Mouse (Mus musculus) CH12.LX (cell line): ENCODE measurements at regions not wholly inside any gene's neighbourhood (a gene's known extent, or its start where the extent isn't known, plus 50 kb on each side); places are given as distances from the start of the nearest gene placed in this dataset.

Source experiments
- DNase-seq: peaks from one replicate; pipeline ENCODE4 v3.0.0-alpha.2; 2013; ENCODE audit errors: extremely low read depth
- H3K27ac ChIP-seq: 2 replicates; pipeline ENCODE4 v1.5.1; 2012; ENCODE audit warnings: low read depth, mild to moderate bottlenecking, control low read depth, moderate library complexity; ENCODE audit not compliant: insufficient read depth
- H3K27me3 ChIP-seq: replicated peaks from 2 replicates; pipeline ENCODE3; 2012; ENCODE audit warnings: inconsistent platforms
- H3K36me3 ChIP-seq, 2 experiments: replicated peaks in 1 of 2; 2 replicates each; pipeline versions ENCODE3 to v1.6.1; 2012; ENCODE audit warnings: inconsistent platforms in 1 of 2, low read length in 1 of 2, mild to moderate bottlenecking in 1 of 2, mixed read lengths in 1 of 2, moderate library complexity in 1 of 2; ENCODE audit not compliant: control insufficient read depth in 1 of 2, insufficient read depth in 1 of 2
- H3K4me1 ChIP-seq, 2 experiments: 2 replicates each; pipeline ENCODE4 v1.6.1; 2012; ENCODE audit warnings: inconsistent platforms in 1 of 2, moderate library complexity in 1 of 2; ENCODE audit not compliant: insufficient read depth in 2 of 2, control insufficient read depth in 1 of 2
- H3K4me2 ChIP-seq: 2 replicates; pipeline ENCODE4 v1.6.1; 2012; ENCODE audit warnings: low read depth, mild to moderate bottlenecking, control low read depth; ENCODE audit not compliant: poor library complexity, insufficient read depth, severe bottlenecking
- H3K4me3 ChIP-seq, 3 experiments: fragments of 150-350 bp in 1 of 3; sonication (generic) in 1 of 3; replicated peaks in 1 of 3; 2 replicates each; pipeline versions ENCODE3 to v1.5.1; 2011 to 2012; ENCODE audit warnings: low read depth in 2 of 3, low read length in 2 of 3, mild to moderate bottlenecking in 2 of 3, moderate library complexity in 2 of 3, control low read depth in 1 of 3, improper control_type of control experiment in 1 of 3, inconsistent platforms in 1 of 3, mixed read lengths in 1 of 3; ENCODE audit not compliant: poor library complexity in 1 of 3
- H3K79me2 ChIP-seq: replicated peaks from 2 replicates; pipeline ENCODE4 v1.6.1; 2012; ENCODE audit warnings: mild to moderate bottlenecking, moderate library complexity; ENCODE audit not compliant: control insufficient read depth, poor library complexity, insufficient read depth, severe bottlenecking; ENCODE audit errors: extremely low read depth
- H3K9ac ChIP-seq: 2 replicates; pipeline ENCODE4 v1.6.1; 2012; ENCODE audit warnings: low read depth, mild to moderate bottlenecking, control low read depth, moderate library complexity; ENCODE audit not compliant: insufficient read depth
- H3K9me3 ChIP-seq: replicated peaks from 2 replicates; pipeline ENCODE3; 2012; ENCODE audit warnings: low read length, inconsistent platforms, mixed read lengths
- BHLHE40 ChIP-seq: IDR thresholded peaks from 2 replicates; pipeline ENCODE4 v1.6.1; 2011; ENCODE audit warnings: mild to moderate bottlenecking, low read depth, low read length, improper control_type of control experiment
- CHD1 ChIP-seq: IDR thresholded peaks from 2 replicates; pipeline ENCODE4 v1.6.1; 2012; ENCODE audit warnings: low read depth, low read length, improper control_type of control experiment, inconsistent platforms
- CHD2 ChIP-seq: IDR thresholded peaks from 2 replicates; pipeline ENCODE4 v1.6.1; 2011; ENCODE audit warnings: low read length, improper control_type of control experiment
- E2F4 ChIP-seq: IDR thresholded peaks from 2 replicates; pipeline ENCODE4 v1.6.1; 2011; ENCODE audit warnings: low read depth, low read length, improper control_type of control experiment; ENCODE audit not compliant: insufficient replicate concordance
- ETS1 ChIP-seq: conservative IDR thresholded peaks from 2 replicates; pipeline ENCODE4 v1.6.1; 2012; ENCODE audit warnings: low read depth, mild to moderate bottlenecking, inconsistent platforms, low read length, improper control_type of control experiment, moderate library complexity
- JUN ChIP-seq: IDR thresholded peaks from 2 replicates; pipeline ENCODE4 v1.6.1; 2011; ENCODE audit warnings: low read depth, mild to moderate bottlenecking, low read length, improper control_type of control experiment, moderate library complexity; ENCODE audit not compliant: insufficient read depth
- JUND ChIP-seq: conservative IDR thresholded peaks from 2 replicates; pipeline ENCODE4 v1.6.1; 2011; ENCODE audit warnings: low read depth, low read length, improper control_type of control experiment
- MAFK ChIP-seq: IDR thresholded peaks from 2 replicates; pipeline ENCODE4 v1.6.1; 2011; ENCODE audit warnings: low read length, improper control_type of control experiment; ENCODE audit not compliant: insufficient replicate concordance
- MAZ ChIP-seq: IDR thresholded peaks from 2 replicates; pipeline ENCODE4 v1.6.1; 2012; ENCODE audit warnings: low read depth, mild to moderate bottlenecking, inconsistent platforms, low read length, improper control_type of control experiment, moderate library complexity
- MEF2A ChIP-seq: IDR thresholded peaks from 2 replicates; pipeline ENCODE4 v1.6.1; 2014; ENCODE audit warnings: low read depth, mild to moderate bottlenecking, inconsistent platforms, low read length, improper control_type of control experiment, borderline replicate concordance
- NRF1 ChIP-seq: IDR thresholded peaks from 2 replicates; pipeline ENCODE4 v1.6.1; 2014; ENCODE audit warnings: low read depth, mild to moderate bottlenecking, inconsistent platforms, low read length, improper control_type of control experiment, moderate library complexity
- POLR2A ChIP-seq: IDR thresholded peaks from 2 replicates; pipeline ENCODE4 v1.6.1; 2011; ENCODE audit warnings: low read depth, mild to moderate bottlenecking, improper control_type of control experiment, low read length
- POLR2AphosphoS2 ChIP-seq: IDR thresholded peaks from 2 replicates; pipeline ENCODE4 v1.6.1; 2011; ENCODE audit warnings: low read depth, low read length, improper control_type of control experiment
- SMC3 ChIP-seq: IDR thresholded peaks from 2 replicates; pipeline ENCODE4 v1.6.1; 2011; ENCODE audit warnings: low read depth, low read length, improper control_type of control experiment
- USF1 ChIP-seq: IDR thresholded peaks from 2 replicates; pipeline ENCODE4 v1.6.1; 2014; ENCODE audit warnings: low read depth, mild to moderate bottlenecking, inconsistent platforms, low read length, improper control_type of control experiment
- ZC3H11A ChIP-seq: IDR thresholded peaks from 2 replicates; pipeline ENCODE4 v1.6.1; 2012; ENCODE audit warnings: low read depth, mild to moderate bottlenecking, inconsistent platforms, low read length, improper control_type of control experiment
- ZMIZ1 ChIP-seq: IDR thresholded peaks from 2 replicates; pipeline ENCODE4 v1.6.1; 2012; ENCODE audit warnings: low read depth, mild to moderate bottlenecking, inconsistent platforms, low read length, improper control_type of control experiment
- ZNF384 ChIP-seq: IDR thresholded peaks from 2 replicates; pipeline ENCODE4 v1.6.1; 2012; ENCODE audit warnings: low read depth, low read length, improper control_type of control experiment, inconsistent platforms
- dilution Hi-C: fragments of 300-500 bp; cut with MboI; formaldehyde crosslinking; loops from 2 replicates; pipeline ENCODE4 v1.14.3; 2020; ENCODE audit warnings: low sequenced_read_pairs; ENCODE audit not compliant: extremely low pct_unique_long_range_greater_than_20kb, extremely low pct_ligation_motif_present
- in situ Hi-C: fragments of 300-500 bp; cut with MboI; formaldehyde crosslinking; loops from 3 replicates; pipeline ENCODE4 v1.14.3; 2019; ENCODE audit warnings: low sequenced_read_pairs, low pct_ligation_motif_present, low pct_unique_long_range_greater_than_20kb, mixed read lengths

GRCm38 (mm10) chr14:15784727-15785126 lies 345.9 kb upstream of the Lrrc3b start:
- TF ChIP-seq SMC3 = no peak
- TF ChIP-seq MAFK = peak; percentile 89
- no peak overlapping the region for H3K27ac ChIP-seq
- dilution Hi-C loops = no loop called here
- peaks cover 2 to 39% of the 10 kb centered on the region in 2 experiments; a peak in 3 of 4 replicates for H3K4me1 ChIP-seq
- H3K4me3 ChIP-seq = no peak overlapping the region
- no peaks in the 10 kb centered on the region for H3K9me3 ChIP-seq
- in situ Hi-C loops = no loop called here
- no peaks in the 10 kb centered on the region for H3K27me3 ChIP-seq
- peak; percentile 68 for DNase-seq
- no peaks in the 10 kb centered on the region for H3K36me3 ChIP-seq
- no peak overlapping the region for H3K9ac ChIP-seq
- no peaks in the 10 kb centered on the region for H3K79me2 ChIP-seq
- peak overlapping the region; percentile 40; the same call in 1 of the 2 replicates for H3K4me2 ChIP-seq

GRCm38 (mm10) chr14:15785230-15785629 lies 346.4 kb upstream of the Lrrc3b start:
- no peak for TF ChIP-seq MAZ
- no peak for TF ChIP-seq USF1
- TF ChIP-seq JUND = no peak
- TF ChIP-seq ETS1 = peak; percentile 59
- TF ChIP-seq MAFK = no peak
- TF ChIP-seq ZNF384 = peak; percentile 67
- TF ChIP-seq POLR2AphosphoS2 = no peak
- 0 out of 2 replicates have a peak, but pooled peaks have one; percentile 38 for TF ChIP-seq MEF2A
- TF ChIP-seq ZMIZ1 = no peak
- no peak for TF ChIP-seq CHD1
- no peak for TF ChIP-seq NRF1
- TF ChIP-seq ZC3H11A = no peak
- TF ChIP-seq E2F4 = no peak
- peak; percentile 66 for TF ChIP-seq BHLHE40
- no peak for TF ChIP-seq POLR2A
- TF ChIP-seq CHD2 = no peak
- no peak for TF ChIP-seq JUN
- no peak overlapping the region for H3K4me3 ChIP-seq
- H3K27me3 ChIP-seq = no peaks in the 10 kb centered on the region
- peaks cover 2 to 39% of the 10 kb centered on the region in 2 experiments; a peak in 3 of 4 replicates for H3K4me1 ChIP-seq
- peak overlapping the region; percentile 40; the same call in 1 of the 2 replicates for H3K4me2 ChIP-seq
- no peaks in the 10 kb centered on the region for H3K9me3 ChIP-seq
- H3K36me3 ChIP-seq = no peaks in the 10 kb centered on the region
- peak; percentile 70 for DNase-seq
- H3K9ac ChIP-seq = no peak overlapping the region
- dilution Hi-C loops = no loop called here
- no peaks in the 10 kb centered on the region for H3K79me2 ChIP-seq
- H3K27ac ChIP-seq = no peak overlapping the region
- in situ Hi-C loops = no loop called here
